Mouse (Mus musculus): ENCODE measurements at regions not wholly inside any gene's neighbourhood (a gene's known extent, or its start where the extent isn't known, plus 50 kb on each side); places are given as distances from the start of the nearest gene placed in this dataset.

GRCm38 (mm10) chr5:119755782-119756181, 76.7 kb upstream of the Tbx5 start:
- TF ChIP-seq CTCF (IDR thresholded peaks at IDR 0.05; ENCODE audit: low read depth) (no peak), EP300 (IDR thresholded peaks at IDR 0.05; ENCODE audit: low read depth) (no peak)
